Mouse (Mus musculus) hindbrain, embryonic 16.5 days (tissue): ENCODE measurements around the gene Dda1. TPM values are rescaled to one million over a fixed set of nuclear protein-coding genes. Genes with fewer than 3 reads are reported as not detected.

ENCODE experiments used
- ATAC-seq: fragments of 200-750 bp; cut with Nextera tagmentation; 2 replicates; pipeline ENCODE4 v1.8.0; 2017; ENCODE audit warnings: moderate TSS enrichment, moderate library complexity
- H3K27ac ChIP-seq: fragments of 300-500 bp; sonication (generic); 2 replicates; pipeline ENCODE4 v1.5.1; 2014; ENCODE audit warnings: low read depth, mild to moderate bottlenecking, control low read depth, low read length, moderate library complexity
- H3K27me3 ChIP-seq: fragments of 300-500 bp; sonication (generic); replicated peaks from 2 replicates; pipeline ENCODE4 v1.6.1; 2014; ENCODE audit warnings: low read length; ENCODE audit not compliant: control insufficient read depth, insufficient read depth
- H3K36me3 ChIP-seq: fragments of 300-500 bp; sonication (generic); 2 replicates; pipeline ENCODE4 v1.6.1; 2014; ENCODE audit warnings: mild to moderate bottlenecking, low read length, moderate library complexity, mixed read lengths; ENCODE audit not compliant: control insufficient read depth, insufficient read depth
- H3K4me1 ChIP-seq: fragments of 300-500 bp; sonication (generic); 2 replicates; pipeline ENCODE4 v1.6.1; 2014; ENCODE audit warnings: low read depth, low read length; ENCODE audit not compliant: control insufficient read depth, insufficient read depth
- H3K4me2 ChIP-seq: fragments of 300-500 bp; sonication (generic); 2 replicates; pipeline ENCODE4 v1.6.1; 2014; ENCODE audit warnings: mild to moderate bottlenecking, low read length, control low read depth, moderate library complexity
- H3K4me3 ChIP-seq: fragments of 300-500 bp; sonication (generic); 2 replicates; pipeline ENCODE4 v1.5.1; 2014; ENCODE audit warnings: mild to moderate bottlenecking, low read length, control low read depth, moderate library complexity
- H3K9ac ChIP-seq: fragments of 300-500 bp; sonication (generic); 2 replicates; pipeline ENCODE4 v1.6.1; 2014; ENCODE audit warnings: low read depth, mild to moderate bottlenecking, control low read depth, low read length, moderate library complexity
- H3K9me3 ChIP-seq: fragments of 300-500 bp; sonication (generic); 2 replicates; pipeline ENCODE4 v1.6.1; 2014; ENCODE audit warnings: mild to moderate bottlenecking, low read length, moderate library complexity; ENCODE audit not compliant: control insufficient read depth
- WGBS: fragments of 180-500 bp; shearing (Covaris S2); extraction: QIAGEN DNeasy Blood & Tissue Kit; methylation state at CpG from one replicate; pipeline ENCODE4 v1.1.7; 2014; 5-methylcytosine and 5-hydroxymethylcytosine counted together
- polyA plus RNA-seq: library from polyadenylated mRNA; unstranded; fragments of >200 nt; fragmentation: Nextera tagmentation; extraction: Ambion mirVana; gene quantifications from 2 replicates; pipeline ENCODE4 v1.2.1, GENCODE M21; 2015

Dda1 gene
- polyA plus RNA-seq, 1 experiment from 2014 or later: 247 TPM

DNA sequence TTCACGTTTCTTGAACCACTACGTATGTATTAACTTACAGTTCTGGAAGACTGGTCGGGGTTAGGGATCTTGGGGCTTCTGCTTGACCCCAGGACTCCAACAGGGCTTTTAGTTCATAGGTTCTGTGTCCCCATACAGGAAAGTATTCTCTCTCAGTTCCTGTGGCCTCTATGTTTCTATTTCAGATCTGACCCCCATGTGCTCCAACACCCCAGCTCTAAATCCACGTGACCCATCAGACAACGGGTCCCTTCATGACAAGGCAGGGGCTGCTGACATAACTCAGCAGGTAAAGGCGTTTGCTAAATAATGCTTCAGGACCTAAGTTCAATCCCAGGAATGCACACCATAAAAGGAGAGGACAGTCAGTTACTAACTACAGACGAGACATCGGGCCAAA is 3.3 kb upstream of the Dda1 start:
- H3K27me3 ChIP-seq: no peaks in the 10 kb centered on the region
- peak overlapping the region; percentile 81 for H3K4me3 ChIP-seq
- peak overlapping the region; percentile 89 for H3K4me2 ChIP-seq
- H3K9me3 ChIP-seq: no peaks in the 10 kb centered on the region
- 85% methylated on average over 8 of the region's 8 CpGs for WGBS
- peak overlapping the region; percentile 81; the same call in 1 of the 2 replicates for H3K27ac ChIP-seq
- no peak for ATAC-seq
- H3K4me1 ChIP-seq: peaks cover 39% of the 10 kb centered on the region
- H3K9ac ChIP-seq: no peak overlapping the region
- H3K36me3 ChIP-seq: peaks cover 8% of the 10 kb centered on the region

DNA sequence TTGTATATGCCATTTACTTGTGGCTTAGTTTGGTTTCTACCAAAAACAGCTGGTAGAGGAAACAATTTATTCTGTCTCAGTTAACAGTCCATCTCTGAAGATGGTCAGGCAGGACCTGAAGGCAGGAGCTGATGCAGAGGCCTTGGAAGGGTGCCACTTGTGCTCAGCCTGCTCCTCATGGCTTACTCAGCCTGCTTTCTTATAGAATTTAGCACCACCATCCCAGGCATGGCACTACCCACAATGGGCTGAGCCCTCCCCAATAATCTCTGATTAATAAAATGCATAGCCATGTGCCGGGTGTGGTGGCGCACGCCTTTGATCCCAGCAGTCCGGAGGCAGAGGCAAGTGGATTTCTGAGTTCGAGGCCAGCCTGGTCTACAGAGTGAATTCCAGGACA is 2.8 kb upstream of the Dda1 start:
- WGBS: 93% methylated on average over 5 of the region's 5 CpGs
- no peak overlapping the region for H3K4me2 ChIP-seq

DNA sequence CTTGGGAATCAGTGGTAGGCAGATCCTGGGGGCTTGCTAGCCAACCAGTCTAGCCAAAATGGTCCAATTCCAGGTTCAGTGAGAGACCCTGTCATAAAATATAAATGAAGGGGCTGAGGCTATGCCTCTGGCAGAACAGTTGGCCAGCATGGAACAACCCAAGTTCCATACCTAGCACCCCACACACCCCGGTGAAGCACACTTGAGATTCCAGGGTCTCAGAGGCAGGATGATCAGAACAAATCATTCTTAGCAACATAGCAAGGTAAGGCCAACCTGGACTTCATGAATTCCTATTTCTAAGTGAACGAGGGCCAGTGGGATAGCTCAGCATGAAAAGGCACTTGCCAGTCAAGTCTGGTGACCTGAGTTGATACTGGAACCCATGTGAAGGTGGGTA is 1.8 kb upstream of the Dda1 start:
- H3K9ac ChIP-seq: no peak overlapping the region
- peaks cover 5% of the 10 kb centered on the region for H3K36me3 ChIP-seq
- ATAC-seq: no peak
- no peak overlapping the region for H3K4me2 ChIP-seq
- 98% methylated on average over 2 of the region's 2 CpGs for WGBS
- H3K4me1 ChIP-seq: peaks cover 29% of the 10 kb centered on the region
- no peak overlapping the region for H3K27ac ChIP-seq
- H3K27me3 ChIP-seq: no peaks in the 10 kb centered on the region
- no peak overlapping the region for H3K4me3 ChIP-seq
- no peaks in the 10 kb centered on the region for H3K9me3 ChIP-seq

More for the DNA sequence above, 2.8 kb upstream of the Dda1 start:
- H3K27ac ChIP-seq: no peak overlapping the region
- ATAC-seq: no peak
- H3K4me1 ChIP-seq: peaks cover 34% of the 10 kb centered on the region
- no peak overlapping the region for H3K9ac ChIP-seq
- H3K9me3 ChIP-seq: no peaks in the 10 kb centered on the region
- no peak overlapping the region for H3K4me3 ChIP-seq
- H3K27me3 ChIP-seq: no peaks in the 10 kb centered on the region
- H3K36me3 ChIP-seq: peaks cover 4% of the 10 kb centered on the region

DNA sequence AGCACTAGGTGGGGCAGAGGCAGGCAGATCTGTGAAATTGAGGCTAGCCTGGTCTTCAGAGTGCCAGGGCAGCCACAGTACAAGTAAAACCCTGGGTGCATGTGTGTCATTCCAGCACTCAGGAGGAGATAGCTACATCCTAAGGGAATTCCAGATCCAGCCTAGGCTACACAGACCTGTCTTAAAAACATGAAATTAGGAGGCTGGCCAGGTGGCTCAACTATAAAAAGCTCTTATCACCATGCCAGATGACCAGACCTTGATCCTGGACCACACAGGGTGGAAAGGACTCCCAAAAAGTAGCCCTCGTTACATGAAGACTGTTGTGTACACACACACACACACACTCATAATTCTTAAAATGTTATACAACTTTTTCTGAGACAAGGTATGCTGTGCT is 998 bp upstream of the Dda1 start:
- Histone ChIP-seq H3K27me3 (no peaks in the 10 kb centered on the region), H3K4me1 (peaks cover 24% of the 10 kb centered on the region), H3K36me3 (peaks cover 9% of the 10 kb centered on the region), H3K27ac (no peak overlapping the region), H3K4me2 (no peak overlapping the region), H3K9me3 (no peaks in the 10 kb centered on the region), H3K9ac (no peak overlapping the region), H3K4me3 (no peak overlapping the region)
- no peak for ATAC-seq
- 89% methylated on average over 1 of the region's 1 CpGs for WGBS

DNA sequence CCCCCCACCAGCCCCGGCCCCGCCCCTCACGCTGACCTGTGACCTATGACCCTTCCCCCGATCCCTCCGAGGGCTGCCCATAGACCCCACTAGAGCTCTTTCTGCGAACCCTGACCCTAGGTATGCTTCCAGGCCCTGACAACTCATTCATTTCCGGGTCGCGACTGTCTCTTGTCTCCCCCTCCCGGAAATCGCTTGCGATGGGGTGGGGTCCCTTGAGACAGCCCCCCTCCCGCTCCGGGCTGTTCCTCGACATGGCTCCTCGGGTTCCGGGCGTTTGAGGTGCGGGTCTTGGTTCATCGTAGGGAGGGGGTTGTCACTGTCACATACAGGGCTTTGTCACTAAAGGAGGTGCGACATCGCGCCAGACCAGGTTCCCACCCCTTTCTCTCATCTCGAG is 412 bp downstream of the Dda1 start:
- ATAC-seq: peak; percentile 40
- 2% methylated on average over 24 of the region's 24 CpGs for WGBS
- Histone ChIP-seq H3K36me3 (peaks cover 11% of the 10 kb centered on the region), H3K27ac (peak overlapping the region; percentile 81), H3K27me3 (no peaks in the 10 kb centered on the region), H3K4me2 (peak overlapping the region; percentile 69), H3K9ac (peak overlapping the region; percentile 72), H3K4me3 (peak overlapping the region; percentile 66), H3K4me1 (peaks cover 17% of the 10 kb centered on the region), H3K9me3 (no peaks in the 10 kb centered on the region)

DNA sequence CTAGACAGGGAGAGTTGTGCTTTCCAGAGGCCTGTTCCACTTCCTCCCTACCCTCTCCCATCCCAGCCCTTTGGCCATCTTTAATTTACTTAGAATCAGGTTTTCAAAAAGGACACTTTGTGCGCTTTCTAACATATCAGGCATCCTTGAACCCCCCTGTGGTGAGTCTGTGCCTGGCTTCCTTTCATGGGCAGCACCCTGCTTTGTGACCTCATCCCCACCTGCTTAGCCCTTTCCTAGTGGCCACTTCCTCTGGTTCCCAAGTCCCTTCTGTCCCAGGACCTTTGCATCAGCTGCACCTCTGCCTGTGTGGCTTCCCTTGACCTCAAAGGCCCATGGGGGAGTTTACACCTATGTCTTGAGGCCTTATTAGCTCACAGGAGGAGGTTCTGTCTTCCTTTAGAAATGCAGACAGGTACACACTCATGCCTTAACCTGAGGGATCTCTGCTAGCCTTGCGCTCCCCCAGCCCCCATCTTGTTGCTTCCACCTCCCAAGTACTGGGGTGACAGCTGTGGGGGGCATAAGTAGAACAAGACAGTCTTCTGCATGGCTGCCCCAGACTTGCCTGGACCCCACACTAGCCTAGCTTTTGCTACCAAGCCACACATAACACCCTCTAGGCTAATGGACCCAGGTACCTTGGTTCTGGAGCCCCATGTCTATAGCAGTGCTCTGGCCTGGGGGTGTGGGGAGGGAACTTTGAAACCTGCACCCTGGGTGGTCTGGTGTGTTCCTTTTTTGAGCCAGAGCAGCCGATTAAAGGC is 1.3 kb downstream of the Dda1 start:
- 75% methylated on average over 3 of the region's 3 CpGs for WGBS
- peak overlapping the region; percentile 69 for H3K4me2 ChIP-seq
- H3K4me1 ChIP-seq: peaks cover 17% of the 10 kb centered on the region
- ATAC-seq: no peak
- H3K27ac ChIP-seq: no peak overlapping the region
- peak overlapping the region; percentile 72 for H3K9ac ChIP-seq
- H3K4me3 ChIP-seq: peak overlapping the region; percentile 66
- H3K9me3 ChIP-seq: no peaks in the 10 kb centered on the region
- H3K36me3 ChIP-seq: peaks cover 20% of the 10 kb centered on the region
- H3K27me3 ChIP-seq: no peaks in the 10 kb centered on the region

DNA sequence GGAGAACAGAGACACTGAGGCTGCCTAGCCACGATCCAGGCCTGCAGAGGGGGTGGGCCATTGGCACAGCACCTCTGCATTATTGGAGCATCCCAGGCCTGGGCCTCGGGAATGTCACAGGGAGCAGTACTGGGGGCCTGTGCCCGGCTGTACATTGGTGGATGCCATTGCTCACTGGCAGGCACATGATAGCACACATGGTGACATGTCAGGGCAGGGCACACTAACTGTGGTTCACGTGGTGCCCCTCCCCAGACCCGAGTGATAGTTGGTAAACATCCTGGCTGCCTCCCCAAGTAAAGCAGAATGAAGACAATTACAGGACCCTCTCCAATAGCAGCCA is 1.9 kb downstream of the Dda1 start:
- no peak overlapping the region for H3K4me2 ChIP-seq
- H3K36me3 ChIP-seq: peaks cover 21% of the 10 kb centered on the region
- no peaks in the 10 kb centered on the region for H3K9me3 ChIP-seq
- no peak overlapping the region for H3K4me3 ChIP-seq
- 91% methylated on average over 5 of the region's 5 CpGs for WGBS
- H3K27ac ChIP-seq: no peak overlapping the region
- ATAC-seq: no peak
- peaks cover 15% of the 10 kb centered on the region for H3K4me1 ChIP-seq
- H3K27me3 ChIP-seq: no peaks in the 10 kb centered on the region
- H3K9ac ChIP-seq: no peak overlapping the region

DNA sequence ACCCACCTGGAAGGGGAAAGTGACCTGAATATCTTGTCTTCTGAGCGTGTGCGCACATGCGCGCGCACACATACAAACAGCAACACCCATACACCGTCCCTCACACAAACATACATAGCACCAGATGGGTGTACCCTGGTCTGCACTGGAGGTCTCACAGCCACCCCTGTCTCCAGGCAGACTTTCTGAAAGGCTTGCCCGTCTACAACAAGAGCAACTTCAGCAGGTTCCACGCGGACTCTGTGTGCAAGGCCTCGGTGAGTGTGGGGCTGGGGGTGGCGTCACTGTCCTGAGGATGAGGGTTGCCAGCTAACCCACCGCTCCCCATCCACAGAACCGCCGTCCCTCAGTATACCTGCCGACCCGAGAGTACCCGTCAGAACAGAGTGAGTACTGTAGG is 2.9 kb downstream of the Dda1 start:
- Histone ChIP-seq H3K4me3 (no peak overlapping the region), H3K27ac (no peak overlapping the region), H3K36me3 (peaks cover 21% of the 10 kb centered on the region), H3K9me3 (no peaks in the 10 kb centered on the region), H3K4me1 (peaks cover 18% of the 10 kb centered on the region), H3K4me2 (no peak overlapping the region), H3K27me3 (no peaks in the 10 kb centered on the region), H3K9ac (no peak overlapping the region)
- 95% methylated on average over 17 of the region's 17 CpGs for WGBS
- no peak for ATAC-seq

DNA sequence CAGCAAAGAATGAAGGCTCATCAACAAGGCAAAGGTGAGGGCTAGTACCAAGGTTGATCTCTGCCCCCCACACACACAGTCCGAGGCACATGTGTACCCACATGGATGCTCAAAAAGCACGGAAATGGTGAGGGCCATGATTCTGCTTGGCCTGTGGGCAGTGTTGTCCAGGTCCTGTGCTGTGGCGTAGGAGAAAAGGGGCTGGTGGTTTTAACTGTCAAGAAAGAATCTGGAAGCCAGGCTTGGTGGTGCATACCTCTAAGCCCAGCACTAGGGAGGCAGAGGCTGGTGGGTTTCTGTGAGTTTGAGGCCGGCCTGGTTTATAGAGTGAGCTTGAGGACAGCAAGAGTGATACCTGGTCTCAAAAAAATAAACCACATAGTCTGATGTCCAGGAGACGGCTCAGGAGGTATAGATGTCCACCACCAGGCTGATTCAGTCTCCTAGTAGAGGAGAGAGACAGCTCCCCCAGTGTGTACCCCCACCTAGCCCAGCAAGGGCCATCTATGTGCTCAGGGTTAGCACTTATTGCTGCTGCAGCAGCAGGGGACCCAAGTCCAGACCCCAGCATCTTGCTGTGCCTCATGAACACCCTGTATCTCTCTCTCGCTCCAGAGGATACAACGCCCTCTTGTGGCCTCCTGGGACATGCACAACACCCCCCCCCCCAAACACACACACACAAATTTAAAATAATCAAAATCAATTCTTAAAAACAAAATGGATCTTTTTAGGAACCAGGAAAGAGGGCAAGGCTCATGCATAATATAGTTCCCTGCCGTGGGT is 3.8 kb downstream of the Dda1 start:
- no peaks in the 10 kb centered on the region for H3K9me3 ChIP-seq
- H3K27ac ChIP-seq: no peak overlapping the region
- peaks cover 21% of the 10 kb centered on the region for H3K36me3 ChIP-seq
- H3K9ac ChIP-seq: no peak overlapping the region
- H3K4me2 ChIP-seq: no peak overlapping the region
- H3K4me3 ChIP-seq: no peak overlapping the region
- H3K27me3 ChIP-seq: no peaks in the 10 kb centered on the region
- H3K4me1 ChIP-seq: peaks cover 26% of the 10 kb centered on the region
- no peak for ATAC-seq
- 89% methylated on average over 8 of the region's 8 CpGs for WGBS
